Mouse (Mus musculus): ENCODE results near the gene Erv3. TPM values are rescaled to one million over a fixed set of nuclear protein-coding genes. Genes with fewer than 3 reads are reported as not detected.

Erv3 gene
- polyA plus RNA-seq, 1 experiment from 2014 or later = not detected

DNA sequence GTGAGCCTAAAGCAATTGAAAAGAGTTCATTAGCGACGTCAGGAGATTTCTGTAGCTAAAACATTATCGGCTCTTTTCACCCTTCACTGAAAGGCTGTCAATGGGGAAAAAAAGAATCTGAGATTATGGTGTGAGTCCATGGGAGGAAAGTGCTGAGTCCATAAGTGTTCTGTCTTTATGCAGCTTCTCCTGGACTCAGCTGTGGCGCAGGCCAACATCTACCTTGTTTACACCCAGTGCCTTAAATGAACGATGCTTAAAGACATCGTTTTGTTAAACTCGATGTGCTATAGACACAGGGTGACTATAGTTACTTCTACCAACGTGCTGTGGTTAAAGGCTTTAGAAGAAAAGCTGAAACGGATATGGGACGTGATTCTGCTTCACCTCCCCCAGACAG, 45.2 kb downstream of the Erv3 start:
- Histone ChIP-seq H3K9ac (no peak overlapping the region), H3K9me3 (no peaks in the 10 kb centered on the region), H3K36me3 (no peaks in the 10 kb centered on the region), H3K27ac (no peak overlapping the region), H3K4me1 (no peaks in the 10 kb centered on the region), H3K4me2 (replicated peaks) (no peak overlapping the region), H3K4me3 (no peak overlapping the region), H3K27me3 (replicated peaks) (no peaks in the 10 kb centered on the region)
- ATAC-seq (ENCODE audit: low FRiP score, low read depth) = no peak
- WGBS = 84% methylated on average over 10 of the region's 10 CpGs

GRCm38 (mm10) chr2:131813437-131813836, 46.1 kb downstream of the Erv3 start:
- no peak for ATAC-seq (ENCODE audit: low FRiP score, low read depth)
- 81% methylated on average over 1 of the region's 1 CpGs for WGBS
- Histone ChIP-seq H3K36me3 (no peaks in the 10 kb centered on the region), H3K9ac (no peak overlapping the region), H3K4me1 (peaks cover 7% of the 10 kb centered on the region), H3K4me3 (no peak overlapping the region), H3K27me3 (replicated peaks) (no peaks in the 10 kb centered on the region), H3K9me3 (no peaks in the 10 kb centered on the region), H3K27ac (no peak overlapping the region), H3K4me2 (replicated peaks) (no peak overlapping the region)

- Histone ChIP-seq H3K9me3 (no peaks in the 10 kb centered on the region), H3K4me2 (replicated peaks) (no peak overlapping the region), H3K27ac (no peak overlapping the region), H3K4me1 (peaks cover 7% of the 10 kb centered on the region), H3K36me3 (no peaks in the 10 kb centered on the region), H3K27me3 (replicated peaks) (no peaks in the 10 kb centered on the region), H3K9ac (no peak overlapping the region), H3K4me3 (no peak overlapping the region)
- WGBS = 21% methylated on average over 23 of the region's 23 CpGs
- ATAC-seq (ENCODE audit: low FRiP score, low read depth) = peak; percentile 81
Measured at GRCm38 (mm10) chr2:131812480-131813137, 46.9 kb downstream of the Erv3 start.

DNA sequence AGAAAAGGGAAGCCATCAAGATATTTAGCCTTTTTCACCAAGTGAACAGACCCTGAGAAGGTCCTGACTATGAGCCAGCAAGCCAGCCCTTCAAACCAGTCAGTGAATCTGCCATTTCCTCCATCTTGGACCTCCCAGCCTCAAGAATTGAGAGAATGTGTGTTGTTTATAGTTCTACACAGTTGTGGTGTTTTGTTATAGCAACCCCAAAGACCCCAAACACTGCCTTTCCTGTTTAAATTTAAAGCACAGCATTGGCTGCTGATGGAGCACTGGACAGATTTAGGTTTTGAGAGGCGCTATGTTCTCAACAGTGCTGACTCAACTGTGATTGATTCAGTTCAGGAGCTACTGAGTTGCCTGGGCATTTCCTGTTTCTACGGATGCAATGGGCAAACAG, 47.9 kb downstream of the Erv3 start:
- H3K4me1 ChIP-seq = peaks cover 7% of the 10 kb centered on the region
- no peak overlapping the region for H3K9ac ChIP-seq
- H3K9me3 ChIP-seq = no peaks in the 10 kb centered on the region
- WGBS = 85% methylated on average over 2 of the region's 2 CpGs
- no peaks in the 10 kb centered on the region for H3K27me3 ChIP-seq (replicated peaks)
- H3K36me3 ChIP-seq = no peaks in the 10 kb centered on the region
- no peak for ATAC-seq (ENCODE audit: low FRiP score, low read depth)
- H3K27ac ChIP-seq = no peak overlapping the region
- no peak overlapping the region for H3K4me3 ChIP-seq
- no peak overlapping the region for H3K4me2 ChIP-seq (replicated peaks)

GRCm38 (mm10) chr2:131808856-131809255, 50.7 kb downstream of the Erv3 start:
- WGBS = 35% methylated on average over 7 of the region's 7 CpGs
- H3K9ac ChIP-seq = no peak overlapping the region
- peak overlapping the region; percentile 2; the same call in 1 of the 2 replicates for H3K4me2 ChIP-seq (replicated peaks)

GRCm38 (mm10) chr2:131807660-131808059, 51.9 kb downstream of the Erv3 start:
- Histone ChIP-seq H3K9ac (no peak overlapping the region), H3K9me3 (no peaks in the 10 kb centered on the region), H3K27ac (no peak overlapping the region), H3K36me3 (no peaks in the 10 kb centered on the region), H3K4me2 (replicated peaks) (no peak overlapping the region), H3K27me3 (replicated peaks) (no peaks in the 10 kb centered on the region), H3K4me3 (no peak overlapping the region), H3K4me1 (peaks cover 7% of the 10 kb centered on the region)
- 67% methylated on average over 11 of the region's 11 CpGs for WGBS
- ATAC-seq (ENCODE audit: low FRiP score, low read depth) = 0 out of 2 replicates have a peak, but pooled peaks have one; percentile 9

More at GRCm38 (mm10) chr2:131808856-131809255, 50.7 kb downstream of the Erv3 start:
- Histone ChIP-seq H3K4me1 (peaks cover 7% of the 10 kb centered on the region), H3K27ac (no peak overlapping the region), H3K9me3 (no peaks in the 10 kb centered on the region), H3K27me3 (replicated peaks) (no peaks in the 10 kb centered on the region), H3K36me3 (no peaks in the 10 kb centered on the region), H3K4me3 (no peak overlapping the region)
- no peak for ATAC-seq (ENCODE audit: low FRiP score, low read depth)

DNA sequence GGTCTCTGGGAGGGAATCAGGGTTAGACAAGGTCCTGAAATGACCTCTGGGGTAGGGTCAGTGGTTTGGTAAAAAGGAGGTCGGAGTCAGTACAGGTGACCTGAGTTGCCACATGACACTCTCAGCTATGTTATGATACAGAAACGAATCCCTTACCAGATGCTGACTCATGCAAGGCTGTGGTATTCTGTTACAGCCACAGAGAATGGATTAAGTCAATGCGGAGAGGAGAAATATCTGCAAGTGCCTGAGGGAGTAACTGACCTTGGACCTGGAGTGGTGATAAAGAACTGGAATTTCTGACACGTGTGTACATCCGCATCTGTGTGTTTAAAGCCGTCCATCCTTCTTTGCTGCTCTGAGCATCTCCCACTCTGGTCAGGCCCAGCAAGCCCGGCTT, 52.7 kb downstream of the Erv3 start:
- H3K4me2 ChIP-seq (replicated peaks) = no peak overlapping the region
- no peak overlapping the region for H3K27ac ChIP-seq
- H3K36me3 ChIP-seq = no peaks in the 10 kb centered on the region
- H3K27me3 ChIP-seq (replicated peaks) = no peaks in the 10 kb centered on the region
- ATAC-seq (ENCODE audit: low FRiP score, low read depth) = no peak
- H3K4me3 ChIP-seq = no peak overlapping the region
- peaks cover 7% of the 10 kb centered on the region for H3K4me1 ChIP-seq
- H3K9me3 ChIP-seq = no peaks in the 10 kb centered on the region
- WGBS = 72% methylated on average over 7 of the region's 7 CpGs
- no peak overlapping the region for H3K9ac ChIP-seq

DNA sequence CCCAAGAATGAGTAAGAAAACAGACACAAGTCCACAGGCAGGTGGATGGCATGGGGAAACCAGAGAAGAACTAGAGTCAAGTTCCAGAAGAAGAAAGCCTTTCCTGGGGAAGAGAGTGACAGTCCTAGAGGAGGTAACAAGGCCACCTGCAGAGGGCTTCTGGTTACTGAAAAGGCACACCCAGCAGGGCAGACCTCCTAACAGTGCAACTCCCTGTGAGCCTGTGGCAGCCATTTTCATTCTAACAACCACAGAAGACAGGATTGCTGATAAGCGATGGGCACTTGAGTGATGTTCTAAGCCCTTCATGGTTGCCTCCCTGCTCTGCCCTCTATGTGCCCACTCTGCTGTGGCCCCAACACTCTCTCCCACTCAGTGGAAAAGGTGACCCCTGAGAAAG, 54.2 kb downstream of the Erv3 start:
- Histone ChIP-seq H3K4me3 (no peak overlapping the region), H3K27ac (no peak overlapping the region), H3K4me2 (replicated peaks) (no peak overlapping the region), H3K27me3 (replicated peaks) (no peaks in the 10 kb centered on the region), H3K36me3 (no peaks in the 10 kb centered on the region), H3K9me3 (no peaks in the 10 kb centered on the region), H3K4me1 (peaks cover 7% of the 10 kb centered on the region), H3K9ac (no peak overlapping the region)
- WGBS = 78% methylated on average over 1 of the region's 1 CpGs
- no peak for ATAC-seq (ENCODE audit: low FRiP score, low read depth)

DNA sequence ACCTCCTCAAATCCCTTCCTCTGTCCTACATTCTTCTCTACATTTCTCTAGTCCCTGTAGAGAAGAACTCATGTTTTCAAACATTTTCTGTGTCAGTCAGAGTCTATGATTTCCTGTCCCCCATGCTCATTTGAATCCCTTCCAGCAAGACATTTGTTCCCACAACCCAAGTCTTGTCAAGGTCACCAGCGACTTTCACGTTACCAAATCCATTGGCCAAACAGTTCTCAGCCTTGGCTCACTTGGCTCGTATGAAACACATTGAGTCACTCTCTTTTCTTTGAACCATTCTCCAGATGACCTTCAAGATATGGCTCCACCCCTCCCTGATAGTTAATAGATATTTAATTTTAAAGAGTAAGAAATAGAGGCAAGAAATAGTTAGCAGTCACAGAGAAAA, 55.7 kb downstream of the Erv3 start:
- Histone ChIP-seq H3K4me1 (peaks cover 3% of the 10 kb centered on the region), H3K36me3 (no peaks in the 10 kb centered on the region), H3K9ac (no peak overlapping the region), H3K27ac (no peak overlapping the region), H3K27me3 (replicated peaks) (no peaks in the 10 kb centered on the region), H3K4me2 (replicated peaks) (no peak overlapping the region), H3K9me3 (no peaks in the 10 kb centered on the region), H3K4me3 (no peak overlapping the region)
- ATAC-seq (ENCODE audit: low FRiP score, low read depth) = no peak
- whole genome bisulfite sequencing = 92% methylated on average over 3 of the region's 3 CpGs

Other genes starting within 250 kb of the Erv3 start
- gene Prnp, start 50.2 kb upstream of the Erv3 start, polyA plus RNA-seq (2016; fragmentation: Nextera tagmentation; extraction: Ambion mirVana) = 74.5 and 75.1 TPM in 2 replicates
- not detected in 2 replicates for gene Prn, start 50.2 kb upstream of the Erv3 start, polyA plus RNA-seq (2016; fragmentation: Nextera tagmentation; extraction: Ambion mirVana)
- 9.8 and 11.0 TPM in 2 replicates for gene Prnd, start 91.1 kb upstream of the Erv3 start, polyA plus RNA-seq (2016; fragmentation: Nextera tagmentation; extraction: Ambion mirVana)
- 28.3 and 30.6 TPM in 2 replicates for gene Rassf2, start 170.5 kb upstream of the Erv3 start, polyA plus RNA-seq (2016; fragmentation: Nextera tagmentation; extraction: Ambion mirVana)

Data from neural tube, embryonic 12.5 days (tissue).